Mouse (Mus musculus) naive thymus-derived CD4-positive, alpha-beta T cell, adult 5 months (primary cell): Measurements from ENCODE around the gene Prl2b1. TPM values are rescaled to one million over a fixed set of nuclear protein-coding genes. Genes with fewer than 3 reads are reported as not detected.

ENCODE experiments used
- polyA plus RNA-seq: library from polyadenylated mRNA; unstranded; fragments of 100-300 nt; shearing (Covaris generic); gene quantifications from one replicate; pipeline ENCODE4 v1.2.1, GENCODE M21; 2017

The Prl2b1 gene
- polyA plus RNA-seq, result not detected

GRCm38 (mm10) chr13:27390746-27391145 lies at the start of gene Prl2b1:
Gene Prl2b1 (minus strand): TSS chr13:27390846.

GRCm38 (mm10) chr13:27438588-27438987 lies 47.9 kb upstream of the Prl2b1 start, which contains the start of gene Prl8a6:
Gene Prl8a6 (minus strand): TSS chr13:27438688.

DNA sequence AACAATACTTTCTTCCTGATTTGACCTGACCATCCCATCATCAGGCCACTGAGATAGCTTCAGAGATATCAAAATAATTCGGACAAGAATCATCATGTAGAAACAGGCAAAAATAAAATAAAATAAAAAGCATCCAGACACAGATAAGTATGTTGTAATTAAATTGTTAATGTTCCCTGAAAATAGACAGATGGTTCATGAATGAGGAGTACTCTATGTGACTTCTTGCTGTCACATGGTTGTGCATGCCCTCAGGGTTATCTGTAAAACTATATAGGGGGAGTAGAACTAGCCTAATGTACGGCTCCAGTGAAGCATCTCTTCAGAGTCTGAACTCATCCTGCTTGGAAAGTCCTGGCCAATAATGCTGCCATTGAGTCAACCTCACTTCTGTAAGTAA lies 45.3 kb downstream of the Prl2b1 start, which contains the start of gene Prl8a2:
Gene Prl8a2, plus strand, starts transcription at position 301 of the 400 bp plus-strand sequence.

Other genes with a start within 250 kb of the Prl2b1 start
- not detected for gene Prl3d3, start 234.1 kb downstream of the Prl2b1 start, polyA plus RNA-seq
- not detected for gene Prl3c1, start 194.2 kb downstream of the Prl2b1 start, polyA plus RNA-seq
- not detected for gene Prl3b1, start 149.0 kb downstream of the Prl2b1 start, polyA plus RNA-seq
- gene Prl3a1, start 131.4 kb downstream of the Prl2b1 start, polyA plus RNA-seq, result not detected
- gene Prl6a1, start 78.2 kb downstream of the Prl2b1 start, polyA plus RNA-seq, result 0.41 TPM
- gene Prl8a2, start 45.2 kb downstream of the Prl2b1 start, polyA plus RNA-seq, result not detected
- gene Prl8a6, start 47.8 kb upstream of the Prl2b1 start, polyA plus RNA-seq, result not detected
- not detected for gene Prl8a8, start 122.4 kb upstream of the Prl2b1 start, polyA plus RNA-seq
- gene Prl8a9, start 173.8 kb upstream of the Prl2b1 start, polyA plus RNA-seq, result not detected
- not detected for gene Prl8a1, start 191.3 kb upstream of the Prl2b1 start, polyA plus RNA-seq
- gene Prl7b1, start 219.7 kb upstream of the Prl2b1 start, polyA plus RNA-seq, result not detected